Mouse (Mus musculus) bone marrow macrophage, adult 2 months (primary cell): Measurements from ENCODE around the gene Lims1.

Experiments
- CTCF ChIP-seq: IDR thresholded peaks from 2 replicates; pipeline ENCODE4 v1.5.1; 2012; ENCODE audit warnings: low read depth, mild to moderate bottlenecking, low read length, moderate library complexity
- POLR2A ChIP-seq: IDR thresholded peaks from 2 replicates; pipeline ENCODE4 v1.6.1; 2012; ENCODE audit warnings: mild to moderate bottlenecking, low read depth, low read length, borderline replicate concordance

DNA sequence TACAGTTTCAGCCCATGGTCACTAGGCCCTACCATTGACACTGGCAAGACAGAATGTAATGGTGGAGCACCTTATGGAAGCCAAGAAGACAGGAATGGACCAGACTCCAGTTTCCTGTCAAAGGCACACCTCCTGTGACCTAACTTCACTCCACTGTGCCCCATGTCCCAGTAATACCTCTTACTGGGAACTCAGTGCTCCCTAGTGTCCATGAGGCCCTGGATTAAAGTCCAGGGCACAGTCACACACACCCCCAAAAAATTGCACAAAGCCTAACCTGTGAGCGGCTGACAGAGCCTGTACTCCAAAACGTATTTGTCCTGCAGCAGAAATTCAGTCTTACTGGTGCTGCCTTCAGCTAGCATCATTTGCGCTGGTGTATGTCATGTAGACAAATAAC is 27.7 kb upstream of the Lims1 start:
- no peak for TF ChIP-seq CTCF
- no peak for TF ChIP-seq POLR2A
